Mouse (Mus musculus) spleen, adult 2 months (tissue): ENCODE measurements at regions not wholly inside any gene's neighbourhood (a gene's known extent, or its start where the extent isn't known, plus 50 kb on each side); places are given as distances from the start of the nearest gene placed in this dataset.
"Not testable (repeated sequence)": the region's sequence is repeated elsewhere in the genome, so short reads cannot be mapped to it uniquely, and the experiment has no call there.

ENCODE experiments used
- DNase-seq, 2 experiments: peaks; one replicate each; pipeline versions ENCODE4 v3.0.0 to v3.0.0-alpha.2; 2012 to 2021; ENCODE audit warnings: low spot score in 2 of 2, low read depth in 1 of 2
- H3K27ac ChIP-seq: fragments of 200-500 bp; 2 replicates; pipeline ENCODE4 v1.5.1; 2012; ENCODE audit warnings: low read length, inconsistent platforms; ENCODE audit not compliant: insufficient read depth
- H3K27me3 ChIP-seq: fragments of 200-500 bp; 2 replicates; pipeline ENCODE4 v1.6.1; 2012; ENCODE audit warnings: mild to moderate bottlenecking, moderate library complexity, low read length, inconsistent platforms; ENCODE audit not compliant: control insufficient read depth, insufficient read depth
- H3K36me3 ChIP-seq: fragments of 200-500 bp; 2 replicates; pipeline ENCODE4 v1.6.1; 2012; ENCODE audit warnings: mild to moderate bottlenecking, low read length, inconsistent platforms; ENCODE audit not compliant: control insufficient read depth, insufficient read depth
- H3K4me1 ChIP-seq: fragments of 200-500 bp; 2 replicates; pipeline ENCODE4 v1.6.1; 2011; ENCODE audit warnings: inconsistent platforms; ENCODE audit not compliant: control insufficient read depth, insufficient read depth, insufficient read length
- H3K4me3 ChIP-seq: fragments of 200-500 bp; 2 replicates; pipeline ENCODE4 v1.5.1; 2011; ENCODE audit warnings: mild to moderate bottlenecking, inconsistent platforms; ENCODE audit not compliant: insufficient read depth, insufficient read length; ENCODE audit errors: extremely low read depth
- CTCF ChIP-seq: fragments of 200-500 bp; IDR thresholded peaks from 2 replicates; pipeline ENCODE4 v1.5.1; 2011; ENCODE audit warnings: mild to moderate bottlenecking, inconsistent platforms; ENCODE audit not compliant: insufficient read depth, insufficient read length, insufficient replicate concordance; ENCODE audit errors: extremely low read depth
- POLR2A ChIP-seq: fragments of 200-500 bp; IDR thresholded peaks from 2 replicates; pipeline ENCODE4 v1.6.1; 2011; ENCODE audit warnings: low read depth, low read length, inconsistent platforms
- WGBS: fragments of 180-500 bp; shearing (Covaris S2); methylation state at CpG from one replicate; pipeline ENCODE4 v1.1.7; 2018; 5-methylcytosine and 5-hydroxymethylcytosine counted together

- no peak for TF ChIP-seq POLR2A
- no peak for TF ChIP-seq CTCF
- Histone ChIP-seq H3K27ac (no peak overlapping the region), H3K4me1 (no peaks in the 10 kb centered on the region), H3K27me3 (no peaks in the 10 kb centered on the region), H3K36me3 (no peaks in the 10 kb centered on the region), H3K4me3 (no peak overlapping the region)
- DNase-seq, result no peak
- WGBS, result 44% methylated on average over 1 of the region's 1 CpGs
Observed at GRCm38 (mm10) chr2:57185151-57185550, 52.3 kb upstream of the Gpd2 start.

GRCm38 (mm10) chr2:57183108-57183507 lies 54.3 kb upstream of the Gpd2 start:
- not testable (repeated sequence) for H3K27me3 ChIP-seq, DNase-seq, H3K4me3 ChIP-seq, H3K27ac ChIP-seq, H3K4me1 ChIP-seq, H3K36me3 ChIP-seq
- 72% methylated on average over 3 of the region's 3 CpGs for WGBS

- H3K4me1 ChIP-seq, result no peaks in the 10 kb centered on the region
- peak; percentile 87 to 90 for DNase-seq
- H3K27me3 ChIP-seq, result no peaks in the 10 kb centered on the region
- peak overlapping the region; percentile 100 for H3K4me3 ChIP-seq
- under 1% methylated on average over 37 of the region's 37 CpGs for WGBS
- H3K27ac ChIP-seq, result peak overlapping the region; percentile 80
- no peaks in the 10 kb centered on the region for H3K36me3 ChIP-seq
- TF ChIP-seq CTCF (no peak), POLR2A (no peak)
Observed at GRCm38 (mm10) chr2:57181692-57182541, 55.5 kb upstream of the Gpd2 start.

GRCm38 (mm10) chr2:57181350-57181691 lies 56.1 kb upstream of the Gpd2 start:
- WGBS, result 8% methylated on average over 4 of the region's 4 CpGs
- Histone ChIP-seq H3K4me1 (no peaks in the 10 kb centered on the region), H3K27ac (no peak overlapping the region)

GRCm38 (mm10) chr2:57178056-57178455 lies 54.3 kb upstream of the Nr4a2 start:
- Histone ChIP-seq H3K27ac (no peak overlapping the region), H3K4me1 (no peaks in the 10 kb centered on the region), H3K27me3 (no peaks in the 10 kb centered on the region), H3K36me3 (no peaks in the 10 kb centered on the region), H3K4me3 (no peak overlapping the region)
- 84% methylated on average over 6 of the region's 6 CpGs for WGBS
- DNase-seq, result no peak
- TF ChIP-seq CTCF (no peak), POLR2A (no peak)

More at GRCm38 (mm10) chr2:57181350-57181691, 56.1 kb upstream of the Gpd2 start:
- TF ChIP-seq CTCF, result no peak
- no peak for TF ChIP-seq POLR2A
- no peak for DNase-seq
- no peaks in the 10 kb centered on the region for H3K36me3 ChIP-seq
- no peaks in the 10 kb centered on the region for H3K27me3 ChIP-seq
- peak overlapping the region; percentile 100 for H3K4me3 ChIP-seq

GRCm38 (mm10) chr2:57176547-57176946 lies 52.7 kb upstream of the Nr4a2 start:
- Histone ChIP-seq H3K4me3 (no peak overlapping the region), H3K27ac (no peak overlapping the region), H3K36me3 (no peaks in the 10 kb centered on the region), H3K4me1 (no peaks in the 10 kb centered on the region), H3K27me3 (no peaks in the 10 kb centered on the region)
- WGBS, result 19% methylated on average over 7 of the region's 7 CpGs
- TF ChIP-seq POLR2A (no peak), CTCF (no peak)
- peak in 1 of 2 experiments; percentile 14 for DNase-seq

GRCm38 (mm10) chr2:57175219-57175618 lies 51.4 kb upstream of the Nr4a2 start:
- no peaks in the 10 kb centered on the region for H3K36me3 ChIP-seq
- no peaks in the 10 kb centered on the region for H3K27me3 ChIP-seq
- WGBS, result 20% methylated on average over 1 of the region's 1 CpGs
- H3K27ac ChIP-seq, result no peak overlapping the region
- no peak for DNase-seq
- no peak overlapping the region for H3K4me3 ChIP-seq
- TF ChIP-seq POLR2A (no peak), CTCF (no peak)
- no peaks in the 10 kb centered on the region for H3K4me1 ChIP-seq
